Mouse (Mus musculus) intestine, embryonic 16.5 days (tissue): ENCODE measurements around the gene Cdc40. TPM values are rescaled to one million over a fixed set of nuclear protein-coding genes. Genes with fewer than 3 reads are reported as not detected.

Source experiments
- ATAC-seq: fragments of 200-750 bp; cut with Nextera tagmentation; 2 replicates; pipeline ENCODE4 v1.8.0; 2017; ENCODE audit warnings: moderate TSS enrichment, moderate library complexity
- H3K27ac ChIP-seq: fragments of 300-500 bp; sonication (generic); 2 replicates; pipeline ENCODE4 v1.5.1; 2014; ENCODE audit warnings: mild to moderate bottlenecking, low read length
- H3K27me3 ChIP-seq: fragments of 300-500 bp; sonication (generic); replicated peaks from 2 replicates; pipeline ENCODE4 v1.6.1; 2014; ENCODE audit warnings: low read length, control low read depth, mixed read lengths; ENCODE audit not compliant: control insufficient read depth, insufficient read depth
- H3K36me3 ChIP-seq: fragments of 300-500 bp; sonication (generic); 2 replicates; pipeline ENCODE4 v1.6.1; 2014; ENCODE audit warnings: low read length, control low read depth; ENCODE audit not compliant: control insufficient read depth, insufficient read depth
- H3K4me1 ChIP-seq: fragments of 300-500 bp; sonication (generic); 2 replicates; pipeline ENCODE4 v1.6.1; 2014; ENCODE audit warnings: low read length, control low read depth, mixed read lengths; ENCODE audit not compliant: control insufficient read depth, insufficient read depth
- H3K4me2 ChIP-seq: fragments of 300-500 bp; sonication (generic); 2 replicates; pipeline ENCODE4 v1.6.1; 2014; ENCODE audit warnings: low read depth, low read length, control low read depth
- H3K4me3 ChIP-seq: fragments of 300-500 bp; sonication (generic); 2 replicates; pipeline ENCODE4 v1.5.1; 2014; ENCODE audit warnings: mild to moderate bottlenecking, low read length
- H3K9ac ChIP-seq: fragments of 300-500 bp; sonication (generic); 2 replicates; pipeline ENCODE4 v1.6.1; 2014; ENCODE audit warnings: low read depth, low read length
- H3K9me3 ChIP-seq: fragments of 300-500 bp; sonication (generic); 2 replicates; pipeline ENCODE4 v1.6.1; 2016; ENCODE audit warnings: low read length, control low read depth; ENCODE audit not compliant: control insufficient read depth
- WGBS: fragments of 180-500 bp; shearing (Covaris S2); extraction: QIAGEN DNeasy Blood & Tissue Kit; methylation state at CpG from one replicate; pipeline ENCODE4 v1.1.7; 2014; 5-methylcytosine and 5-hydroxymethylcytosine counted together
- polyA plus RNA-seq: library from polyadenylated mRNA; unstranded; fragments of >200 nt; fragmentation: Nextera tagmentation; extraction: Ambion mirVana; gene quantifications from 2 replicates; pipeline ENCODE4 v1.2.1, GENCODE M21; 2015

Gene Cdc40
- polyA plus RNA-seq, 1 experiment from 2014 or later, result 26.3 TPM

- WGBS, result 78% methylated on average over 6 of the region's 6 CpGs
- Histone ChIP-seq H3K9me3 (no peaks in the 10 kb centered on the region), H3K27me3 (no peaks in the 10 kb centered on the region), H3K4me2 (no peak overlapping the region), H3K4me1 (no peaks in the 10 kb centered on the region), H3K4me3 (no peak overlapping the region), H3K36me3 (peaks cover 14% of the 10 kb centered on the region), H3K27ac (no peak overlapping the region), H3K9ac (no peak overlapping the region)
- ATAC-seq, result no peak
Measured at GRCm38 (mm10) chr10:40845626-40846025, 37.5 kb downstream of the Cdc40 start.

DNA sequence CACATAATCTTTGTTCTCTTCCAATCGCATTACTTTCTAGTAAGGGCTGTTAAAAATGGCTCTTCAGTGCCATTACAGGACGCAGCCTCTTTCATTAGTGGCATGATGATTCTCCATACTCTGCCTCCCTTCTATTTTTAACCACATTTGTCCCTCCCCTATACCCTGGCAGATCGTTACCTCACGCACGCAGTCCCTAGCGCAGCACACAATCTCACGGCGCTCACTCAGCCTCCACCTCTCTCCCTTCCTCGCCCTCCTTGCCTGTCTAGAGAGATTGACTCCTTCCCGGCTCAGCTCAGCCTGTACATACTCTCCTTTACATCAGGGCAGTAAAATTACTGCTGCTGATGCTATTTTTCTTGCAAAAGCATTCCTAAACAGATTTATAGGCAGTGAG, 38.6 kb downstream of the Cdc40 start:
- Histone ChIP-seq H3K36me3 (peaks cover 14% of the 10 kb centered on the region), H3K27ac (no peak overlapping the region)

GRCm38 (mm10) chr10:40843841-40844240, 39.3 kb downstream of the Cdc40 start:
- 85% methylated on average over 5 of the region's 5 CpGs for WGBS
- H3K4me2 ChIP-seq, result no peak overlapping the region
- H3K9ac ChIP-seq, result no peak overlapping the region
- H3K9me3 ChIP-seq, result no peaks in the 10 kb centered on the region
- no peak overlapping the region for H3K4me3 ChIP-seq
- ATAC-seq, result no peak
- H3K27ac ChIP-seq, result no peak overlapping the region
- H3K36me3 ChIP-seq, result peaks cover 14% of the 10 kb centered on the region
- no peaks in the 10 kb centered on the region for H3K27me3 ChIP-seq
- no peaks in the 10 kb centered on the region for H3K4me1 ChIP-seq

More for the DNA sequence above, 38.6 kb downstream of the Cdc40 start:
- WGBS, result 70% methylated on average over 10 of the region's 10 CpGs
- no peak overlapping the region for H3K9ac ChIP-seq
- no peaks in the 10 kb centered on the region for H3K9me3 ChIP-seq
- ATAC-seq, result no peak
- no peaks in the 10 kb centered on the region for H3K4me1 ChIP-seq
- no peak overlapping the region for H3K4me2 ChIP-seq
- H3K4me3 ChIP-seq, result no peak overlapping the region
- H3K27me3 ChIP-seq, result no peaks in the 10 kb centered on the region

- no peaks in the 10 kb centered on the region for H3K9me3 ChIP-seq
Measured at GRCm38 (mm10) chr10:40840086-40840485, 43.0 kb downstream of the Cdc40 start.

GRCm38 (mm10) chr10:40831267-40831666, 51.8 kb downstream of the Cdc40 start:
- Histone ChIP-seq H3K9me3 (no peaks in the 10 kb centered on the region), H3K4me2 (no peak overlapping the region), H3K4me3 (no peak overlapping the region), H3K9ac (no peak overlapping the region), H3K27ac (no peak overlapping the region), H3K36me3 (peaks cover 2% of the 10 kb centered on the region; the same call in 1 of the 2 replicates), H3K27me3 (no peaks in the 10 kb centered on the region), H3K4me1 (no peaks in the 10 kb centered on the region)
- 93% methylated on average over 7 of the region's 7 CpGs for WGBS
- ATAC-seq, result no peak

More at GRCm38 (mm10) chr10:40840086-40840485, 43.0 kb downstream of the Cdc40 start:
- WGBS, result 87% methylated on average over 5 of the region's 5 CpGs
- Histone ChIP-seq H3K27me3 (no peaks in the 10 kb centered on the region), H3K4me1 (no peaks in the 10 kb centered on the region), H3K4me2 (no peak overlapping the region), H3K27ac (no peak overlapping the region), H3K4me3 (no peak overlapping the region), H3K9ac (no peak overlapping the region), H3K36me3 (peaks cover 14% of the 10 kb centered on the region)
- no peak for ATAC-seq

GRCm38 (mm10) chr10:40830312-40830711, 52.8 kb downstream of the Cdc40 start:
- Histone ChIP-seq H3K27ac (no peak overlapping the region), H3K4me1 (no peaks in the 10 kb centered on the region), H3K4me3 (no peak overlapping the region), H3K36me3 (peaks cover 2% of the 10 kb centered on the region; the same call in 1 of the 2 replicates), H3K9ac (no peak overlapping the region), H3K4me2 (no peak overlapping the region), H3K27me3 (no peaks in the 10 kb centered on the region), H3K9me3 (no peaks in the 10 kb centered on the region)
- ATAC-seq, result no peak
- WGBS, result 82% methylated on average over 3 of the region's 3 CpGs

- no peak overlapping the region for H3K9ac ChIP-seq
- no peak overlapping the region for H3K4me2 ChIP-seq
- H3K9me3 ChIP-seq, result no peaks in the 10 kb centered on the region
- H3K27me3 ChIP-seq, result no peaks in the 10 kb centered on the region
- H3K4me3 ChIP-seq, result no peak overlapping the region
- 89% methylated on average over 4 of the region's 4 CpGs for WGBS
- ATAC-seq, result no peak
- H3K4me1 ChIP-seq, result no peaks in the 10 kb centered on the region
- H3K36me3 ChIP-seq, result no peaks in the 10 kb centered on the region
- H3K27ac ChIP-seq, result no peak overlapping the region
Measured at GRCm38 (mm10) chr10:40827706-40828105, 55.4 kb downstream of the Cdc40 start.

DNA sequence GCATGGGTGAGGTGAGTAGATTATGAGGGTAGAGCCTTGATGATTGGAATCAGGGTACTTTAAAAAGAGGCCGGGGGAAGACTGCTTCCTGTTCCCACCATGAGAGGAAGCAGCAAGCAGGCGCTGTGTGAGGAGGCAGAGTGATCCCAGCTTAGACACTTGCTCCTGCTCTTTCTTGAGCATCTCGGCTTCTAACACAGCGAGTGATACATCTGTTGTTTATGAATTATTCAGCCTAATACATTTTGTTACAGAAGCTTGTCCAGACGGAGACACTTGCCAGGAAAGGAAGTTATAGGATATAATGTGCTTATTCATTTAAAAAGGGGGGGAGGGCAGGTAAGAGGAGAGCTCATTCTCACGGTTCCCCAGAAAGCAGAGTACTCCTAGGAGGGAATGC, 57.2 kb downstream of the Cdc40 start:
- Histone ChIP-seq H3K27me3 (no peaks in the 10 kb centered on the region), H3K4me1 (no peaks in the 10 kb centered on the region), H3K36me3 (no peaks in the 10 kb centered on the region), H3K27ac (no peak overlapping the region), H3K4me3 (no peak overlapping the region), H3K4me2 (no peak overlapping the region), H3K9me3 (no peaks in the 10 kb centered on the region), H3K9ac (no peak overlapping the region)
- no peak for ATAC-seq
- WGBS, result 38% methylated on average over 6 of the region's 6 CpGs

GRCm38 (mm10) chr10:40816471-40816870, 66.6 kb downstream of the Cdc40 start:
- no peaks in the 10 kb centered on the region for H3K36me3 ChIP-seq
- H3K4me3 ChIP-seq, result no peak overlapping the region
- ATAC-seq, result no peak
- no peaks in the 10 kb centered on the region for H3K4me1 ChIP-seq
- H3K4me2 ChIP-seq, result no peak overlapping the region
- no peak overlapping the region for H3K27ac ChIP-seq
- H3K9ac ChIP-seq, result no peak overlapping the region
- WGBS, result 57% methylated on average over 6 of the region's 6 CpGs
- no peaks in the 10 kb centered on the region for H3K27me3 ChIP-seq
- H3K9me3 ChIP-seq, result no peaks in the 10 kb centered on the region

DNA sequence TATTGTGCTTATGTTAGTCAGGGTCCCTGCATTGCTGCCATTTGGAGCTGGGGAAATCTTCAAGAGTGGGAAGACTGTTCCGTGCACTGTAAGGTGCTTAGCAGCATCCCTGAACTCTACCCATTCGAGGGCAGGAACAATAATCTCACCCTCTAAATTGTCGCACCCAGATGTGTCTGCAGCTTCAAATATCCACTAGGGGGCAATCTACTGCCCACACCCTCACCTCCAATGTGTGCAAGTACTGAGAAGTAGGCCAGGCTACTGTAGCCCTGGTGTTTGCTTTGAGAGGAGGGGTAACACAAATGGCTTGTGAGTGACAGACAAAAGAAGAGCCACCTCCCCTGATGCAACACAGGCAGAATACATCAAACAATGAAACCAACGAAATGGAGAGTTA, 69.5 kb downstream of the Cdc40 start:
- Histone ChIP-seq H3K9ac (no peak overlapping the region), H3K36me3 (no peaks in the 10 kb centered on the region), H3K27ac (no peak overlapping the region), H3K9me3 (no peaks in the 10 kb centered on the region), H3K4me3 (no peak overlapping the region), H3K4me1 (no peaks in the 10 kb centered on the region), H3K27me3 (no peaks in the 10 kb centered on the region), H3K4me2 (no peak overlapping the region)
- no peak for ATAC-seq
- WGBS, result 71% methylated on average over 4 of the region's 4 CpGs
